Mouse (Mus musculus): Measurements from ENCODE around the gene Lrrc7.
A peak's percentile ranks its signal among the peaks of the same experiment; 100 is the strongest.

Gene Lrrc7

DNA sequence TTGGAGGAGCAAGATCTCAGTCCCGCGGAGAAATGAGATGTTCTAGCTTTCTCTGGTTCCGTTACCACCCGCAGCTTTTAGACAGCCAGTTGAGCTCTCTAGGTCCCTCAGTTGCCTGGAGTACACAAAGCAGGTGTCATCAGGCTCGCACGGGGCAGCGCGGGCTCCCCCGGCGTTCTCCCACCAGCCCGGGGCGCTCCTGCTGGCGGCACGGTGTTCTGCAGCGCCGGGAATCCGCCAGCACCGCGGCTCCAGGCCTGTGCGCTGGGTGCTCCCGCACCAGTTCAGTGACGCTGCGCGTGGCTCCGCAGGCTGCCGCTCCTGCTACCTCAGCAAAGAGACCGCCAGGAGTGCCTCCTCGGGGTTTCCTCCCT is at the start of gene Lrrc7:
Lrrc7 (minus strand) TSS at position 235 of the 374 bp plus-strand sequence.
- no peak for DNase-seq (ENCODE audit: low read depth)

DNA sequence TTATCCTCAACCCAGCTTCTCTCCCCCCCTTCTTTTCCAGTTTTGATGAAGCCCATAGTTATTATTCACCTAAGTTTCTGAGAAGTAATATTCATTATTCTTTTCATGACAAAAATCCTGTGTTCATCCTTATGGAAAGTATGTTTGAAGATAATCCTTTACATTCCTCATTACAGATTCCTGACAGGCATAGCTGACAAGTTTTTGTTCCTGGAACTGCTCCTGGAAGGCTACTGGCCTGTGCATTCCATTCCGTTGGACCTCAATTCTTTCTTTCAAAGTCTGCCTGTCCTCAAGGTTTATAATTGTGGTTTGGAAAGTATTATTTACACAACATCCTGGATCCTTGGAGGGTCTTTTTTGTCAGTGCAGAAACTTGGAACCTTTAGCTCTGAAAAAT is 45.0 kb upstream of the Lrrc7 start:
- DNase-seq (ENCODE audit: low read depth): no peak

DNA sequence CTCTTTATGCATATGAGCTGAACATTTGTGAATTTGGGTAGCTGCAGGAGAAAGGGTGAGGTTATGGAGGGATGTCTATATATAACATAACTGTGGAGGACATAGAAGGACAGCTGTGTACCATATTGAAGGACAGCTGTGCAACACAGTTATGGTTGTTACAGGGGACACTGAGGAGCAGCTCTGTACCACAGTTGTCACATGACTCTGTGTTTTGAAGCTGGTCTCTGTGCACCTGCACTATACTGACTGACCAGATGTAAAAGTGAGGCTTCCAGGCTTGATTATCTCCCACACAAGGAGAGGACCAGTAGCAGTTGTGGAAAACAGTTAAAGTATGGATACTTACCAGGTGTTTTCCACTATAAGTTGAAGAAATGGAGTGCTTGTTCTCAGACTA is 43.3 kb upstream of the Lrrc7 start:
- DNase-seq (ENCODE audit: low read depth): no peak

DNA sequence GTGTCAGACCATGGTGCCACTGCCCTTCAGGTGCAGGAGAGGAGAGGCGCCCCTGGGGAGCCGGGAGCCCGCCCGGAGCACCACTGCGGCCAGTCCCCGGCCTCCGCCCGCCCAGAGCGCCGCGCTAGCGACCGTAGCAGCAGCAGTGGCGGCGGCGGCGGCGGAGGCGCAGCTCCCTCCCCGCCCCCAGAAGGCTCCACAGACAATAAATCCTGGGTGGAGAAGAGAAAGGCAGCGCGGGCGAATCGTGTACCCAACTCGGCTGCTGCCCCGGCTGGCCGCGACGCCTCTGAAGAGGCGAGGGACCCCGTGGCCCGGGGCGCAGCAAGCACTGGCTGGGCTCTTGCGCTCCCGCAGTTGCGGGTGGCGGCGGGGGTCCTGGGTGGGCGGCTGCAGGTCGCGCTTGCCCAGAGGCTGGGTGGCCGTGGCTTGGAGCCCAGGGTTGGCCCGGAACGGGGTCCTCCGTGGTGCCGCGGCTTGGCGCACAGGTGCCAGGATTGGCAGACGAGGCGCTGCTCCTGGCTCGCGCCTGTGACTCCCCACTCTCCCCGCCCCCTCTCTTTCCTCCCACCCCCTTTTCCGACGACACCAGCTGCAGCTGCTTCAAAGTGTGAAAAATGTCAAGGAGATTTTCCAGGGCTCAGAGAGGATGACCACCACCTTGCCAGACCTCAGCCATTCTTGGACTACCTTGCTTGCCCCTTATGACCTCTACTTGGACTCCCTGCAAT is 600 bp downstream of the Lrrc7 start:
- no peak for DNase-seq (ENCODE audit: low read depth)

DNA sequence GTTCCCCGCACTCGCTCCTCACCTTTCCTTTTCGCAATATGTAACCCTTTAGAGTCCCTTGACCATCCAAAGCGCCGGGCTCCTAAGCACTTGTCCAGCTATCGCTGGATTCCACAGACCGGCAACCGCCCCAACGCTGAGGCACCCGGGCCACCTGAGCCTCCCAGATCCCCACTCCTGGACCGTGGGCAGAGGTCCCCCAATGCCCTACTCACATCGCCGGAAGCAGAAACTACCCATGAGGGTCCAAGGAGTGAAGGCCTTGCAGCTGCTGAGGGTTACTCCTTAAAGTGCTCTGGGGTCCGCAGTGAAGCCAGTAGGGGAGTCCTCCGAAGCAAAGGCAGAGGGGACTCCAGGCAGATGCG is 1.1 kb downstream of the Lrrc7 start:
- DNase-seq (ENCODE audit: low read depth): no peak

DNA sequence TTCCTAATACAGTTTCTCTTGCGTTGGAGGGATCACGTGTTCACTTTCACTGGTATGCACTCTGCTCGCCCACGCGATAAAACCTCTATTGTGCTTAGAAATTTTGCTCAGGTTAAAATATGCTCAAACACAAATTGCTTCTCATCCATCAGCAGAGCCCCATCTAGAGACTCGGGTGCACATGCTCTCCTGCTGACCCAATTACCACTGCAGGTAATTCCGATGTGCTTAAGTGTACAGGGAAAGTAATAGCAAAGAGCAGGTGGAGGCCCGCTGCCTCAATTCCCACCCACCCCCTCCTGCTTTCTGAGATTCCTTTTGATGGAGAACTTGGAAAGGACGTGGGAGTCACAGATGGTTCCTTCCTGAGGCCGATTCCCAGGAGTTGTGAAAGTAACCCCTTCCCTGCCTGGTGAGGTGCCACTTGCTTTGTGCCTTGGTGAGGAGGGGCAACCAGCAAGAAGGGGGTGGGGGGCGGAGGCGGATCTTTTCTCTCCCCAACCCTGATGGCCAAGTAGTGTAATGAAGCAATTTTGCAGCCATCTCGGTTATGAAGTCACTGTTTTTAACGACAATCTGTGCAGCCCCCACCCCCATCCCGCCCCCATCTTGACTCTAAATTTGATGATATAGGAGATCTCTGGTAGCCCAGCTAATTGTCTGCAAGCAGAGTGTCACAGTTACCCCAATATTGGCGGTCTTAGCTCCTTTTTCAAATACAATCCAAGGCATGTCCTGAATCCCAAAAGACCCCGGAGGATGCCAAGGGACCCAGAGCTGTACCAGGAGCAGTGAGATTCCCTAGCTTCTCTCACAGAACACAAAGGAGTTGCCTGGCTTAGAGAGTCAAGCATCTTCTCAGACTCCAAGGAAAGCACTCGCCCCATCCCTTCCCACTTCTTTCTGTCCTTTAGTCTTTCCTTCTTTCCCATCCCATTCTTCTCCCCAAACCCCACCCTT is 2.0 kb downstream of the Lrrc7 start:
- no peak for DNase-seq (ENCODE audit: low read depth)

DNA sequence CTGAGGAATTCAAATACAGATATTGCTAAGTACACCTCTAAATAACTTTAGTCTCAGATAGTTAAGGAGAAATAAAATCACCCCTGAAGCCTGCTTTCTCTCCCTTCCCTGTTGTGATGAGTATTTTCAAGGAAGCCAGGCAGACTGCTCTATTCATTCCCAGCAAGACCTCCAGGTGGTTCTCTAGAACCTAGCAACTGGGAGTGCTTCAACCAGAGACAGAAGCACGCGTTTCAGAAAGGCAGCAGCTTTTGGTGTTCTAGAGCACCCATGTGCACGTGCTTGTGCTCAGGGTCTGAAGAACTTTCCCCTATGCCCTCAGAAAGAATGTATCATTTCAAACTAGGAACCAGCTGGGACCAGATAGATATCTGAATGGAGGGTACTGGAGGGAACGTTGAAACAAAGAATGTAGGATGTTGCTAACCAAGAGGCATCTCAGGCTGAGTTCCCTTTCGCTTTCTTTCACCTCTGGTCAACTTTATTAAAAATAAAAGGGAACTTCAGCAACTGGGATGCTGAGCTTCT is 2.8 kb downstream of the Lrrc7 start:
- no peak for DNase-seq (ENCODE audit: low read depth)

DNA sequence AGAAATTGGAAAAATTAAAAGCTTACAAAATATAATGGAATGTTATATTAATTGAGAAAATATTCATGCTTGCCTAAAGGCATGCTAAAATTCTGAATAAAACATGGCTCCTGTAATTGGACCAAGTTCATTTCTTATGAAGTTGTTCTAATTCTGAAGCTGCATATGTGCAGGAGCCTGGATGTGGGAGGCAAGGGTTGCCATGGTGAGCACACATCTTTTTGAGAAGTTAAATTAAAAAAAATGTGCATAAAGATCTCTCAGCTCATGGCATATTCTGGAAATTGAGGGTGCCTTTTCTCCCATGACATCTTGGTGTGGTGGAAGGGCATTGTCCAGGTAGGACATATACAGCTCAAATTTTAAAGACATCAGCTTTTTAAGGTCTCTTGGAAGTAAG is 3.4 kb downstream of the Lrrc7 start:
- DNase-seq (ENCODE audit: low read depth): no peak

DNA sequence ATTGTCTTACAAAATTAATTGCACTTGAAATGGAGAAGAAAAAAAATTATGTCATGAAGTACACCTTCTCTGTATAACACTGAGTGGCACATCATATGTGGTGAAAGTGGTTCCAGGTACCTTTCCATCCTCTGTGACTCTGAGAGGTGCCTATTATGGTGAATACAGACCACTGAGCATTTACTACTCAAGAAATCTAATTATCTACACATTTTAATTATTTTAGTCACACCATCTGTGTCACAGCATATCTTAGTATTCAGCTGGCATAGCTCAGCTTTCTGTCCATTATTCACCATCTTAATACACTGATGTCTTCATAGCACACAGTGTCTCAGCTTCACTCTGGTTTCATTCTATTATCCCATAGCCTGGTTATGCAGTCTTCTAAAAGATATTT is 7.7 kb downstream of the Lrrc7 start:
- no peak for DNase-seq (ENCODE audit: low read depth)

DNA sequence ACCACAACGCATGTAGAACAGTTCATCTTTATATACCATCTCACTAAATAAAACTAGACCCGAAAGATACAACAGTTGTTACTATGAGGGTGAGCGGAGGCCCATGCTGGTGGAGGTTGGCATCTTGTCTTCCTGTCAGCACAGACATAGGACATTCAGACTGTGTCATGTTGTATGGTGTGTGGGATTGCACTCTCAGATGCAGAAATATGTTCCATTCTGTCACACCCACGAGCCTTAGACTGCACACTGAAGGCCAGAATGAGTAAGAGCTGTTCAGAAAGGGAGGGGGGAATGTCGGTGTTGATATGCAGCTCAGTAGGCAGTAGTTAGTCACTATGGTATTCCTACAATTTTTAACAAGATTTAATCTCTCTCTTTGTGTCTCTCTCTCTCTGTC is 9.9 kb downstream of the Lrrc7 start:
- no peak for DNase-seq (ENCODE audit: low read depth)

DNA sequence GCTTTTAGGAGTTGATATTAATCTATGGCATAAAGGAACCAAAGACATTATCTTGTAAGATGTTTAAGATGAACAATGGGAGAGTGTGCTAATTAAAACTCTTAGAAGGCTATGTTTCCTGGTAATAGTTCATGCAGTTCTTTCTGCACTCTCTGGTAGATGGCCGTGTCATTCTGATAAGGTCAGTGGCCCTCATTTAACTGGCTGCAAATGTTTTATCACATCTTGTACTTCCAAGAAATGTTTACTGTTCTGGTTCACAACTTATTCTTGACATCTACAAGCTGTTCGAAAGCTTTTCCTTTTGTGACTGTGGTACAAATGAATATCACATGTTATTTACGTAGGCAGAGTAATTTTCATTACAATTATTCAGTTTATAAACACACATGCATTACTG is 18.5 kb downstream of the Lrrc7 start:
- no peak for DNase-seq (ENCODE audit: low read depth)

DNA sequence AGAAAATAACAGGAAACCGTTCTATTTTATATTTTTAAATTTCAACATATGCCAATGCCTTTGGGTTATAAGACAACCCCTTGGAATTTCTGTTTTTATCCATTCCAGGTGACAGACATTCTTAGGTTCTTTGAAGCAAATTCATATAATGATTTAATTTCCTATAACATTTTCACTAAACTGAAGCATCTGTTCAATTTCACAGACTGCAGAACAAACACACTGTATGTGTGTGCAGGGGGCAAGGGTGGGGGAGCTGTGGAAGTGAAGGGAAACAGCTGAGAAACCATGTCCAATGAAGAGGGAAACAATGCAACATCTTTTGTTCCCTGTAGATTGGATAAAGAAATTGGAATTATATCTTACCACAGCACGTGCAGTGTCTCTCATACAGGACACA is 29.2 kb downstream of the Lrrc7 start:
- DNase-seq (ENCODE audit: low read depth): no peak

DNA sequence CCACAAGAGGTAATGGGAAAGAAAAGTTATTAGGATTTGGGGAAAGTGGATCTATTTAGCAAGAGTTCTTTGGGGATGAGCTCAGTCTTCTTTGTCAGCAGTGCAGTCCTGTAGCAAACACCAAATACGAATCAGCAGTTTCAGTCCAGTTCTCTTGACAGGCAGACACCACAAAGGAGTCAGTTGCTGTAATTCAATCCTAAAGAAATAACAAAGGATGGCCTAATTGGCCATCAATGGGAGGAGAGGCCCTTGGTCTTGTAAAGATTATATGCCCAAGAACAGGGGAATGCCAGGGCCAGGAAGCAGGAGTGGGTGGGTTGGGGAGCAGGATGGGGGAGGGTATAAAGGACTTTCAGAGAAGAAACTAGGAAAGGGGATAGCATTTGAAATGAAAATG is 33.5 kb downstream of the Lrrc7 start:
- DNase-seq (ENCODE audit: low read depth): no peak

DNA sequence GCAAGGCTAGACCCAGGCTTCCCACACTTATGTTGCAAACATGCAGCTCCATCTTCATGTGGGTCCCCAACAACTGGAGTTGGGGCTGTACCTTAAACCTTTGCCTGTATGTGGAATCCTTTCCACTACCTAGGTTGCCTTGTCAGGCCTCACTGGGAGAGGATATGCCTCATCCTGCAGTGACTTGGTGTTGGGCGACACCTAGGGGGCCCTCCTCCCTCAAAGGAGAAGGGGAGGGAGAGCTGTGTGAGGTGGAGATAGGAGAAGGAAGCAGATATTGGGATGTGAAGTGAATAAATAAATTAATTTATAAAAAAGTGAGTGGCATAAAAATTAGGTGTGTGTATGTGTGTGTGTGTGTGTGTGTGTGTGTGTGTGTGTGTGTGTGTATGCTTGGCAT is 68.3 kb downstream of the Lrrc7 start:
- no peak for DNase-seq (ENCODE audit: low read depth)

DNA sequence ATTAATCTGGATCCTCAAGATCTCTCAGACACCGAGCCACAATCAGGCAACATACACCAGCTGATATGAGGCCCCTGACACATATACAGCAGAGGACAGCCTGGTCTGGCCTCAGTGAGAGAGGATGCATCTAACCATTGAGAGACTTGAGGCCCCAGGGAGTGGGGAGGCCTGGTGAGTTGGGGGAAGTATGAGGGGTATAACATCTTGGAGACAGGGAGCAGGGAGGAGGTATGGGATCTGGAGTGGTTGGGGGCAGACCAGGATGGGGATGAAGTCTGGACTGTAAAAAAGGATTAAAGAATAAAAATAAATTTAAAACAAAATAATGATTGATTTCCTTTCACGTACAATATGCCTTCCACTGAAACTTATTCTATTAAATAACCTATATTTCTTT is 82.3 kb downstream of the Lrrc7 start:
- no peak for DNase-seq (ENCODE audit: low read depth)

DNA sequence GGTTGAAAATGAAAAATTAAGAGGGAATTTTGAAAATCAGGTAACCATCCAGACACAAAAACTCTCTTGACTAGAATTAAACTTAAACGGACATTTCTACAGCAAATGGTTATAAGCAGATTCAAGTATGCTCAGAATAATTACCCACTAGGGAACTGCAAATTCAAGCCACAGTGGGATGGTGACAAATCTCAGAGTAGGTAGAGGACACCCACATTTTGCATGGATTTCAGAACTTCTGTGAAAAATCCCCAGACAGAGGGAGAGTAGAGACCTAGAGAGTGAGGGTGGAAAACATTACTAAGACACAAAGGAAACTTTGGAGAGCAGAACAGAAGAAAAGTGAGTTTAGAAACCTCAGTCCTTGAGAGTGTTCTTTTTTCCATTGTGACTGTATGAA is 161.4 kb downstream of the Lrrc7 start:
- no peak for DNase-seq (ENCODE audit: low read depth)

DNA sequence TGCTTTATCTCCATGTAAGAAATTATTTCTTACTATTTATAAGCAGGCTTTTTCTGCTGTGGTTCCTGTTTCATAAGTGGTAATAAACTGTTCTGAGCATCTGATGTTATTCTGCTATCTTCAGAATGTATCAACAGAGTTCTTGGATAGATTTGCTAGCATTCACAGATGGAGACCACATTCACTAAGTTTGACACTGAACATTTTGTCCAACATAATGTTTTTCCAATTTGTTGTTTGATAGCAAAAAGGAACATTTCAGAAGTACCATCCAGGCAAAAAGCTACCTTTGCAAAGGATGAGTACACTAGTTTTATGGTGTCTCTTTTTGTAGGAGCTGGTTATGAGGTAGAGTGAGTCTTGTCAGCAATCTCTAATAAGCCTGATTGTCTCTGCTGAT is 170.5 kb downstream of the Lrrc7 start:
- DNase-seq (ENCODE audit: low read depth): no peak

DNA sequence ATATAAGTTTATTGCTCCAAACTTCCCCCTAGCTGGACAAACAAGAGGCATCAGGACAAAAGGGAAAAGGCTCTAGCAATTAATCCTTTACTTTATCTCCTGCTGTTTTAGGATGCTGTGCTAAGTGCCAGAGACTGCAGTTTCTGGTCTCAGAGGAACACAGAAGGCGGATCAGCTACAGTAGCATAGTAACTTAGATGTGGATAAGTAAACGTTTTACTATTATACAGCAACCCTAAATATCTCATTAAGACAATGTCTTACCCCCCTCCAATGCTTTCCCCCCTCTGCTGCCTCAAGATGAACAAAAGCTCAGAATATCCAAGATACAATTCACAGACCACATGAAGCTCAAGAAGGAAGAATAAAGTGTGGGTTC is 174.0 kb downstream of the Lrrc7 start:
- DNase-seq (ENCODE audit: low read depth): no peak

DNA sequence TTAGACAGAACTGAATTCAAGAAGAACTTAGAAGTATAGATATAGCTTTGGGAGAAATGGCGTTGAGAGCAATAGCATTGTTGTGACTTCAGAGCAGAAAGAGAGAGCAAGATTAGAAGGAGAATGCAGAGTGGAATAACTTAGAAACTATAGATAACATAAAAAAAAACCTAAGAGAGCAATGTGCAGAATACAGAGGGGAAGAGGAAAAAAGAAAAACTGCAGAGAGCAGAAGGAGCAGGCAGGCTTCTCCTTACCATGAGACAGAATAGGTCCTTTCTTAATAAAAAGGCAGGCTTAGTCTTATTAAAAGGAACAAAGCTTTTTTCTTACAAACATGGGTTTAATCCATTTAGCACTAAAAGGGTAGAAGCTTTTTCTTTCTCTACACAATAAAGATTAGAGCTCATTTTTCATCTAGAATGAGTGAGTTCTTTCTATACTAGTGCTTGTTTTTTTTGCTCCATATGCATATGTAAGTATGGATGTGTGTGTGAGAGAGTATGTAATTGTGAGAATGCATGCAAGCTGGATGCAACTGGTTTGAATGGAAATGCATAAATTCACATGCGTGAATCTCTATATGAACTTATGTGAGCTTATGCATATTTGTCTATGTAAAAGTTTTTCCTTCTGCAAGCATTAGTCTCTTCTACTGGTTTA is 174.5 kb downstream of the Lrrc7 start:
- no peak for DNase-seq (ENCODE audit: low read depth)

DNA sequence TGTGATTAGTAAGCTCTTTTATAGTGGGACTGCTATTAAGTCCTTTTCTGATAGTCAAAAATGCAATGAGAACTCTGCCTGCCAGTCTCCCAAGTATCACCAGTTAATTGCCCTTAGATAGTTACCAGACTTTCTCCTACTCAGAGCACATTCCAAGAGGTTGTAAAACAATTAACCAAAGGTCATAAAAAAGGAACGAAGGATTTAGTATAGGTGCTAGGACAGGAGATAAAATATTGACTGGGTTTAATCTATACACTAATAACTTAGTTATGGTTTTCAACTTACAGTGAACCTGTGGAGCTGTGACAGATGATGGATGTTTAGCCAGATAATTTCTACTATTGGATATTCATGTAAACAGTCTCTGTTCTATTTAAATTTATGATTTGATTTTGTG is 175.2 kb downstream of the Lrrc7 start:
- DNase-seq (ENCODE audit: low read depth): no peak

DNA sequence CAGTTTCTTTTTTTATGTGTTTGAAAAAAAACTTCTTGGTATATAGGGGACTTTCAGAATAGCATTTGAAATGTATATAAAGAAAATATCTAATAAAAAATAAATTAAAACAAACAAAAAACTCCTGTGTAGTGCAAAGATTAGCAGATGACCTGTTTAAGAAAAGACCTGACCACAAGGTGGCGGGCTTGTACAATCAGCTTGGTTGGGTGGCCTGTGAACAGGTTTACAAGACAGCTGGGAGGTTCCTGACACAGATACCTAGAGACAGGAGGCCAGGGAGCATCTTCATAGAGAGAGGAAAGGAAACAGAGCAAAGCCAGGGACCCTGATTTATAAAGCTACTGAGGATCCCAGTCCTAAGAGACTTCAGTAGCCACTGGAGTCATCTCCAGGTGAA is 186.1 kb downstream of the Lrrc7 start:
- DNase-seq (ENCODE audit: low read depth): peak; percentile 44

DNA sequence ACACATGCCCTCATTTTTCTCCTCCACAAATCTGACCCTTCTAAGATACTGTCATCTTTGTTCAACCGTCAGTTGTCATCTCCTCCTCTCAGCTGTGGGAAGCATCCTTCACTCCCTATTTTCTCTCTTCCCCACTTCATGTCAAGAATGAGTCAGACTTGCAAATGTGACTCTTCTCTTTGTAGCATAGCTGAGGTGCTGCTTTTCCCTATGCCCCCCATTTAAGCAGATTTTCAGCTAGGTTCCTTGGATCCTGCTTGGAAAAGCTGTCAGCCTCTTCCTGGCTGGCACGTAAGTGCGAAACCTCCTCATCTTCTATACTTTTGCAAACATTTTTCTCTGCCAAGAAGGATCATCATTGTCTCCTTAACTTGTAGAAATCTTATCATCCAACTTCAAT is 192.9 kb downstream of the Lrrc7 start:
- DNase-seq (ENCODE audit: low read depth): no peak

DNA sequence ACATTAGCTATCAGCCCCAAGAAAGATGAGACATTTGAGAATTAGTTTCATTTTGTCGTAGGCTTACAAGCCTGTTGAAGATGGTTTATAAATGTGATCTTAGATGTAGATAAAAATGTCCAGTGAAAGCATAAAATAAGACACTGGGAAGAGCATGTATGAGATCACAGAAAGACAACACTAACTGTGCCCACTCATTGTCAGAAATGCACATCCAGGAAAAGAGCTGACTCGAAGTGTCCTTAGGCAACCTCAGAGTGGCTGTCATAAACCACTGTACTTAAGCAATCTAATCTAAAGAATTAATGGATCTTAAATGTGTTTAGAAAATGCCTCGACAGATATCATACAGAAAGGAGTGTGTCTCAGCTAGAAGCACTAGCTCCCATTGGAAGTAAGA is 196.2 kb downstream of the Lrrc7 start:
- DNase-seq (ENCODE audit: low read depth): no peak

Measured in NIH3T3 (cell line).